Mouse (Mus musculus) liver, embryonic 15.5 days (tissue): ENCODE data around the gene Spag7. TPM values are rescaled to one million over a fixed set of nuclear protein-coding genes. Genes with fewer than 3 reads are reported as not detected.

Experiments
- ATAC-seq: fragments of 200-750 bp; cut with Nextera tagmentation; 2 replicates; pipeline ENCODE4 v1.8.0; 2017; ENCODE audit warnings: moderate number of reproducible peaks, mild to moderate bottlenecking, moderate library complexity; ENCODE audit not compliant: insufficient read depth
- H3K27ac ChIP-seq: fragments of 300-500 bp; sonication (generic); replicated peaks from 2 replicates; pipeline ENCODE4 v1.5.1; 2015; ENCODE audit warnings: mild to moderate bottlenecking, inconsistent platforms
- H3K27me3 ChIP-seq: fragments of 300-500 bp; sonication (generic); 2 replicates; pipeline ENCODE4 v1.6.1; 2015; ENCODE audit warnings: mild to moderate bottlenecking, inconsistent platforms
- H3K36me3 ChIP-seq: fragments of 300-500 bp; sonication (generic); replicated peaks from 2 replicates; pipeline ENCODE4 v1.6.1; 2015; ENCODE audit warnings: moderate library complexity, mild to moderate bottlenecking, inconsistent platforms
- H3K4me1 ChIP-seq: fragments of 300-500 bp; sonication (generic); replicated peaks from 2 replicates; pipeline ENCODE4 v1.6.1; 2015; ENCODE audit warnings: inconsistent platforms
- H3K4me2 ChIP-seq: fragments of 300-500 bp; sonication (generic); 2 replicates; pipeline ENCODE4 v1.6.1; 2015; ENCODE audit warnings: moderate library complexity, mild to moderate bottlenecking, inconsistent platforms
- H3K4me3 ChIP-seq: fragments of 300-500 bp; sonication (generic); replicated peaks from 2 replicates; pipeline ENCODE4 v1.5.1; 2015; ENCODE audit warnings: mild to moderate bottlenecking, inconsistent platforms
- H3K9ac ChIP-seq: fragments of 300-500 bp; sonication (generic); 2 replicates; pipeline ENCODE4 v1.6.1; 2015; ENCODE audit warnings: moderate library complexity, mild to moderate bottlenecking, inconsistent platforms
- H3K9me3 ChIP-seq: fragments of 300-500 bp; sonication (generic); replicated peaks from 2 replicates; pipeline ENCODE4 v1.6.1; 2016; ENCODE audit warnings: inconsistent platforms
- WGBS: fragments of 180-500 bp; shearing (Covaris S2); methylation state at CpG from one replicate; pipeline ENCODE4 v1.1.7; 2015; ENCODE audit warnings: mixed read lengths; ENCODE audit not compliant: insufficient replicate concordance; 5-methylcytosine and 5-hydroxymethylcytosine counted together
- polyA plus RNA-seq: library from polyadenylated mRNA; unstranded; fragments of >200 nt; fragmentation: Nextera tagmentation; extraction: Ambion mirVana; gene quantifications from 2 replicates; pipeline ENCODE4 v1.2.1, GENCODE M21; 2015

The Spag7 gene
- polyA plus RNA-seq, 1 experiment from 2014 or later, result 55.1 TPM

GRCm38 (mm10) chr11:70641241-70641640, 28.0 kb downstream of the Spag7 start:
- Histone ChIP-seq H3K9me3 (no peaks in the 10 kb centered on the region), H3K27ac (no peak overlapping the region), H3K9ac (no peak overlapping the region), H3K4me2 (no peak overlapping the region), H3K4me3 (no peak overlapping the region), H3K27me3 (no peaks in the 10 kb centered on the region), H3K36me3 (peaks cover 22% of the 10 kb centered on the region), H3K4me1 (peaks cover 62% of the 10 kb centered on the region)
- ATAC-seq, result no peak
- WGBS, result 57% methylated on average over 7 of the region's 7 CpGs

GRCm38 (mm10) chr11:70639976-70640375, 29.2 kb downstream of the Spag7 start:
- Histone ChIP-seq H3K27ac (peak overlapping the region; percentile 90; the same call in 1 of the 2 replicates), H3K4me2 (no peak overlapping the region), H3K9ac (no peak overlapping the region), H3K36me3 (peaks cover 16% of the 10 kb centered on the region), H3K27me3 (no peaks in the 10 kb centered on the region), H3K9me3 (no peaks in the 10 kb centered on the region), H3K4me3 (no peak overlapping the region), H3K4me1 (peaks cover 49% of the 10 kb centered on the region)
- 71% methylated on average over 8 of the region's 8 CpGs for WGBS
- ATAC-seq, result no peak

GRCm38 (mm10) chr11:70638714-70639278, 30.4 kb downstream of the Spag7 start, which contains the start of gene Gp1ba:
Gene Gp1ba (plus strand): TSS chr11:70639122.
- peak within 1 kb of the TSS; percentile 60 for H3K4me2 ChIP-seq
- H3K36me3 ChIP-seq, result 0 out of 2 replicates have a peak, but pooled peaks cover 7% of the 10 kb centered on the region
- H3K9ac ChIP-seq, result peak within 1 kb of the TSS; percentile 30; the same call in 1 of the 2 replicates
- peak within 1 kb of the TSS; percentile 90 for H3K27ac ChIP-seq
- 6% methylated on average over 5 of the region's 5 CpGs for WGBS
- H3K27me3 ChIP-seq, result no peaks in the 10 kb centered on the region
- peak; percentile 88 for ATAC-seq
- no peaks in the 10 kb centered on the region for H3K9me3 ChIP-seq
- peaks cover 49% of the 10 kb centered on the region for H3K4me1 ChIP-seq
- H3K4me3 ChIP-seq, result peak within 1 kb of the TSS; percentile 27

GRCm38 (mm10) chr11:70638293-70638692, 30.9 kb downstream of the Spag7 start:
- Histone ChIP-seq H3K9ac (peak overlapping the region; percentile 30; the same call in 1 of the 2 replicates), H3K27me3 (no peaks in the 10 kb centered on the region), H3K36me3 (0 out of 2 replicates have a peak, but pooled peaks cover 2% of the 10 kb centered on the region), H3K9me3 (no peaks in the 10 kb centered on the region), H3K4me2 (peak overlapping the region; percentile 60), H3K4me3 (peak overlapping the region; percentile 27), H3K27ac (peak overlapping the region; percentile 90), H3K4me1 (peaks cover 49% of the 10 kb centered on the region)
- WGBS, result 27% methylated on average over 1 of the region's 1 CpGs
- ATAC-seq, result peak; percentile 16; the same call in 1 of the 2 replicates

GRCm38 (mm10) chr11:70637764-70638163, 31.5 kb downstream of the Spag7 start:
- no peaks in the 10 kb centered on the region for H3K9me3 ChIP-seq
- 0 out of 2 replicates have a peak overlapping the region, but pooled peaks have one; percentile 12 for H3K9ac ChIP-seq
- no peaks in the 10 kb centered on the region for H3K36me3 ChIP-seq
- H3K4me2 ChIP-seq, result no peak overlapping the region
- no peaks in the 10 kb centered on the region for H3K27me3 ChIP-seq
- ATAC-seq, result no peak
- H3K4me3 ChIP-seq, result no peak overlapping the region
- peaks cover 49% of the 10 kb centered on the region for H3K4me1 ChIP-seq
- peak overlapping the region; percentile 90 for H3K27ac ChIP-seq
- 93% methylated on average over 1 of the region's 1 CpGs for WGBS

GRCm38 (mm10) chr11:70635601-70636000, 33.6 kb downstream of the Spag7 start:
- Histone ChIP-seq H3K9ac (no peak overlapping the region), H3K4me2 (no peak overlapping the region), H3K4me1 (peaks cover 42% of the 10 kb centered on the region), H3K36me3 (no peaks in the 10 kb centered on the region), H3K27me3 (no peaks in the 10 kb centered on the region), H3K9me3 (no peaks in the 10 kb centered on the region), H3K27ac (no peak overlapping the region), H3K4me3 (no peak overlapping the region)
- WGBS, result 68% methylated on average over 4 of the region's 4 CpGs
- no peak for ATAC-seq

GRCm38 (mm10) chr11:70630129-70630528, 39.1 kb downstream of the Spag7 start:
- Histone ChIP-seq H3K4me3 (no peak overlapping the region), H3K9ac (peak overlapping the region; percentile 18; the same call in 1 of the 2 replicates), H3K4me2 (peak overlapping the region; percentile 7; the same call in 1 of the 2 replicates), H3K9me3 (no peaks in the 10 kb centered on the region), H3K4me1 (peaks cover 17% of the 10 kb centered on the region), H3K27me3 (no peaks in the 10 kb centered on the region), H3K36me3 (no peaks in the 10 kb centered on the region), H3K27ac (peak overlapping the region; percentile 53)
- ATAC-seq, result no peak
- 36% methylated on average over 7 of the region's 7 CpGs for WGBS

GRCm38 (mm10) chr11:70629557-70629956, 39.7 kb downstream of the Spag7 start:
- Histone ChIP-seq H3K27me3 (no peaks in the 10 kb centered on the region), H3K4me1 (peaks cover 17% of the 10 kb centered on the region), H3K36me3 (no peaks in the 10 kb centered on the region), H3K9ac (no peak overlapping the region), H3K4me2 (no peak overlapping the region), H3K4me3 (no peak overlapping the region), H3K27ac (no peak overlapping the region), H3K9me3 (no peaks in the 10 kb centered on the region)
- 34% methylated on average over 5 of the region's 5 CpGs for WGBS
- ATAC-seq, result no peak

- Histone ChIP-seq H3K36me3 (no peaks in the 10 kb centered on the region), H3K27me3 (no peaks in the 10 kb centered on the region), H3K9ac (no peak overlapping the region), H3K4me3 (no peak overlapping the region), H3K27ac (no peak overlapping the region), H3K4me2 (no peak overlapping the region), H3K4me1 (peaks cover 17% of the 10 kb centered on the region), H3K9me3 (no peaks in the 10 kb centered on the region)
- WGBS, result 48% methylated on average over 2 of the region's 2 CpGs
- ATAC-seq, result no peak
These were observed 40.8 kb downstream of the Spag7 start for GRCm38 (mm10) chr11:70628431-70628830.

GRCm38 (mm10) chr11:70626877-70627276, 42.3 kb downstream of the Spag7 start:
- Histone ChIP-seq H3K27me3 (no peaks in the 10 kb centered on the region), H3K4me1 (peaks cover 20% of the 10 kb centered on the region), H3K4me2 (no peak overlapping the region), H3K9ac (no peak overlapping the region), H3K36me3 (no peaks in the 10 kb centered on the region), H3K27ac (no peak overlapping the region), H3K4me3 (no peak overlapping the region), H3K9me3 (no peaks in the 10 kb centered on the region)
- 58% methylated on average over 4 of the region's 4 CpGs for WGBS
- no peak for ATAC-seq

- H3K27me3 ChIP-seq, result no peaks in the 10 kb centered on the region
- 29% methylated on average over 4 of the region's 4 CpGs for WGBS
- no peak overlapping the region for H3K4me3 ChIP-seq
- no peaks in the 10 kb centered on the region for H3K9me3 ChIP-seq
- H3K4me1 ChIP-seq, result peaks cover 17% of the 10 kb centered on the region
- no peak overlapping the region for H3K27ac ChIP-seq
- ATAC-seq, result no peak
- no peaks in the 10 kb centered on the region for H3K36me3 ChIP-seq
- no peak overlapping the region for H3K9ac ChIP-seq
- no peak overlapping the region for H3K4me2 ChIP-seq
These were observed 43.7 kb downstream of the Spag7 start for GRCm38 (mm10) chr11:70625473-70625872.
